In the genomic region with DNA sequence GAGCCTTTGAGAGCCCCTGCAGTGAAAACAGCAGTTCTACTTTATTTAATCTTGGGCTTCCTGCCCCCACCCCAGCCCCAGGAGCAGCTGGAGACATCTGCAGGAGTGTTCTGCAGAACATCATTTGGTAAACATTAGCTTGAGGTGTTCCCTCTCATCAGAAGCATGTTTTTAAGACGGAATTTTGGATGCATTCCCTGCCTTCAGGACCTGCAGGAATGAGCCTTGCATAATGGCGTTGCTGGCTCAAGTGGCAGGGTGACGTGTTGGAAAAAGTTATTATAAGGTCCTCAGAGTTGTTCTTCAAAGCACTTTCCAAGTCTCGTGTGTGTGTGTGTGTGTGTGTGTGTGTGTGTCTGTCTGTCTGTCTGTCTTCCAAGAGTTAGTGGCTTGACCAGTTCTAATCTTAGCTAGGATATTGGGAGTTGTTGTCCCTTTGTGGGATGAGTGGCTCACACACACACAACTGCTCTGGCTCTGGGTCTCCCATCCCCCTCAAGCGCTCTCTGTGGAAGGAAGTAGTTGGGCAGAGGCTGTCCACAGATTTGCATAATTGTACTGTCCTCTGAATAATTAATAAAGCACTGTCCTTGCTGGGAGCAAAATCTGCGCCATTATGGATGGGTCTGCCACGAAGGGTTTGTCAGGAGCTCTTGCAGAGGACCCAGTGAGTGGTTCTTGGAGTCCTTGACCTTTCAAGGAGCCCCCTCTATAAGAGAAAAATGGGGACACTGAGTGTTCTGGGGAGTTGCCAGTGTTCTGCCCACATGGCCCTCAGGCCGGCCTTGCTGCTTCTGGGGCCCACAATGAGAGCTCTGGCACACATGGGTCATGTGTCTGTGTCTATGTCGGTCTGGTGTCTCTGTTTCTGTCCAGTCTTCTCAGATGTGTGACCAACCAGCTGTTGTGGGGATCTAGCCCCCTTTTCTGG, we compare ENCODE assay signal across 9 mouse cellular contexts.
A peak's percentile ranks its signal among the peaks of the same experiment; 100 is the strongest.
DNase-seq lines count a peak whose midpoint lies in the region; ATAC-seq and TF ChIP-seq lines count a peak whose summit lies in the region.
"Had no signal": no experiment of that assay in that cellular context is flagged by ENCODE, and none has a peak within 500 bp of the region (broad histone marks: within the 10 kb centered on the region; RNA-seq: fewer than 3 reads in every experiment).

No protein-coding gene starts in this region.

- H3K36me3 ChIP-seq in intestine, embryonic 14.5 days (ENCODE audit: control insufficient read depth, insufficient read depth, low read length): peaks cover 17% of the 10 kb centered on the region; the same call in 1 of the 2 replicates
- 0 out of 2 replicates have a peak, but pooled peaks cover 14% of the 10 kb centered on the region for H3K36me3 ChIP-seq in intestine, postnatal 0 days (ENCODE audit: control insufficient read depth, insufficient read depth)
- peaks cover 29% of the 10 kb centered on the region for H3K36me3 ChIP-seq in heart, adult 2 months (ENCODE audit: control insufficient read depth, insufficient read depth, low read length)
- 0 out of 2 replicates have a peak, but pooled peaks cover 2% of the 10 kb centered on the region for H3K36me3 ChIP-seq in small intestine, adult 2 months (ENCODE audit: control insufficient read depth, insufficient read depth, low read length)

- H3K9me3 ChIP-seq in intestine, embryonic 14.5 days (ENCODE audit: control insufficient read depth, low read length): no peaks in the 10 kb centered on the region
- no peaks in the 10 kb centered on the region for H3K9me3 ChIP-seq in intestine, postnatal 0 days (ENCODE audit: control insufficient read depth)

- 48% methylated on average over 9 of the region's 9 CpGs for WGBS in intestine, embryonic 14.5 days
- 60% methylated on average over 9 of the region's 9 CpGs for WGBS in intestine, postnatal 0 days
- WGBS in heart, adult 2 months: 45% methylated on average over 9 of the region's 9 CpGs
- 62% methylated on average over 9 of the region's 9 CpGs for WGBS in small intestine, adult 2 months

- peaks cover 89% of the 10 kb centered on the region for H3K4me1 ChIP-seq in intestine, embryonic 14.5 days (replicated peaks; ENCODE audit: control insufficient read depth, insufficient read depth, low read length)
- peaks cover 22% of the 10 kb centered on the region for H3K4me1 ChIP-seq in intestine, postnatal 0 days (replicated peaks; ENCODE audit: control insufficient read depth, insufficient read depth, low read length)
- H3K4me1 ChIP-seq in heart, adult 2 months (ENCODE audit: control insufficient read depth, insufficient read depth, low read length): peaks cover 62% of the 10 kb centered on the region
- peaks cover 23% of the 10 kb centered on the region for H3K4me1 ChIP-seq in small intestine, adult 2 months (ENCODE audit: control insufficient read depth, insufficient read depth, insufficient read length, low read length)

- no peak for TF ChIP-seq CTCF in intestine, postnatal 0 days (IDR thresholded peaks at IDR 0.05; ENCODE audit: low read depth)
- TF ChIP-seq CTCF in heart, adult 2 months (IDR thresholded peaks at IDR 0.05): no peak
- TF ChIP-seq CTCF in small intestine, adult 2 months (IDR thresholded peaks at IDR 0.05; ENCODE audit: extremely low read depth, insufficient read length, insufficient replicate concordance, low read depth, low read length): no peak

- H3K4me3 ChIP-seq in intestine, embryonic 14.5 days (ENCODE audit: low read depth, low read length): no peak overlapping the region
- H3K4me3 ChIP-seq in intestine, postnatal 0 days (ENCODE audit: low read depth, low read length): no peak overlapping the region
- no peak overlapping the region for H3K4me3 ChIP-seq in heart, adult 2 months
- H3K4me3 ChIP-seq in small intestine, adult 2 months (ENCODE audit: low read depth, low read length): no peak overlapping the region

- DNase-seq in intestine, embryonic 14.5 days (ENCODE audit: low spot score): peak; percentile 80
- DNase-seq in heart, adult 2 months: peak; percentile 70 to 84
- peak; percentile 59 for DNase-seq in kidney, postnatal 10 days
- no peak for DNase-seq in thymus, postnatal 14 days
- DNase-seq in urinary bladder, adult 2 months (ENCODE audit: low spot score): no peak

- peak; percentile 83; the same call in 1 of the 2 replicates for TF ChIP-seq EP300 in heart, adult 2 months (IDR thresholded peaks at IDR 0.05; ENCODE audit: insufficient read depth, low read depth, low read length)

- H3K79me2 ChIP-seq in heart, adult 2 months (replicated peaks; ENCODE audit: control insufficient read depth, insufficient read depth, low read length): peaks cover 11% of the 10 kb centered on the region

- no peaks in the 10 kb centered on the region for H3K27me3 ChIP-seq in intestine, embryonic 14.5 days (replicated peaks; ENCODE audit: control insufficient read depth, insufficient read depth, low read length)
- no peaks in the 10 kb centered on the region for H3K27me3 ChIP-seq in intestine, postnatal 0 days (replicated peaks; ENCODE audit: control insufficient read depth, insufficient read depth, low read length)
- H3K27me3 ChIP-seq in heart, adult 2 months (ENCODE audit: control insufficient read depth, insufficient read depth, low read length): no peaks in the 10 kb centered on the region
- no peaks in the 10 kb centered on the region for H3K27me3 ChIP-seq in small intestine, adult 2 months (ENCODE audit: control insufficient read depth, insufficient read depth, low read length)

- TF ChIP-seq POLR2A in heart, adult 2 months (IDR thresholded peaks at IDR 0.05; ENCODE audit: insufficient read depth, low read depth, low read length): peak; percentile 21; the same call in 1 of the 2 replicates
- no peak for TF ChIP-seq POLR2A in small intestine, adult 2 months (IDR thresholded peaks at IDR 0.05; ENCODE audit: low read depth, low read length)

- H3K27ac ChIP-seq in intestine, embryonic 14.5 days (ENCODE audit: low read depth): peak overlapping the region; percentile 70
- no peak overlapping the region for H3K27ac ChIP-seq in intestine, postnatal 0 days (ENCODE audit: low read depth, low read length)
- H3K27ac ChIP-seq in heart, adult 2 months: peak overlapping the region; percentile 64
- H3K27ac ChIP-seq in small intestine, adult 2 months (ENCODE audit: insufficient read depth, low read depth, low read length): peak overlapping the region; percentile 40
- H3K27ac ChIP-seq: macrophage had no signal

- no peak overlapping the region for H3K9ac ChIP-seq in intestine, embryonic 14.5 days (ENCODE audit: low read length)
- H3K9ac ChIP-seq in intestine, postnatal 0 days (ENCODE audit: low read depth, low read length): no peak overlapping the region
- H3K9ac ChIP-seq in heart, adult 2 months (ENCODE audit: low read depth, low read length): no peak overlapping the region

- no peak overlapping the region for H3K4me2 ChIP-seq in intestine, embryonic 14.5 days (ENCODE audit: low read length)
- H3K4me2 ChIP-seq in intestine, postnatal 0 days (replicated peaks; ENCODE audit: low read depth): no peak overlapping the region

- intact Hi-C loops in heart, adult 2 months (cut with DNase I): no loop called here

- 0 out of 2 replicates have a peak, but pooled peaks have one; percentile 33 for ATAC-seq in intestine, embryonic 14.5 days (replicated peaks; ENCODE audit: low FRiP score, low TSS enrichment, low read depth)
- ATAC-seq in intestine, postnatal 0 days: no peak
- no peak for ATAC-seq in cerebellum, adult (ENCODE audit: insufficient number of reproducible peaks, low FRiP score, low TSS enrichment)

Comparison
In these comparisons a context has a peak if more than half of its experiments do, and no peak if none do; other contexts are left out.
1. DNase-seq: peak in intestine, embryonic 14.5 days (single experiment), heart, adult 2 months (2 of 2) and kidney, postnatal 10 days (single experiment); none in thymus, postnatal 14 days (single experiment) and urinary bladder, adult 2 months (single experiment).